11 mouse cellular contexts compared by ENCODE assay signal in genomic region chr19:32326621-32327021, GRCm38 (mm10).
DNase-seq lines count a peak whose midpoint lies in the region; ATAC-seq lines count a peak whose summit lies in the region.
"Had no signal": no experiment of that assay in that cellular context is flagged by ENCODE, and none has a peak within 500 bp of the region (broad histone marks: within the 10 kb centered on the region; RNA-seq: fewer than 3 reads in every experiment).

No protein-coding gene starts in this region.

- H3K9ac ChIP-seq in heart, embryonic 15.5 days = no peak overlapping the region
- H3K9ac ChIP-seq in midbrain, embryonic 11.5 days (ENCODE audit: low read length) = no peak overlapping the region
- H3K9ac ChIP-seq: hindbrain, embryonic 12.5 days had no signal

- DNase-seq in gastrocnemius, adult 18-20 months (ENCODE audit: low spot score) = peak; percentile 78
- DNase-seq in gastrocnemius, postnatal 10 days = no peak
- DNase-seq in lung, adult 18-20 months = peak; percentile 77 to 86
- no peak for DNase-seq in lung, postnatal 10 days
- DNase-seq in thymus, postnatal 0 days (ENCODE audit: low spot score) = no peak
- no peak for DNase-seq in cerebellum, adult 11-12 months
- no peak for DNase-seq in midbrain, embryonic 11.5 days (ENCODE audit: low spot score, missing footprints)
- DNase-seq: adrenal gland, postnatal 14 days; midbrain, embryonic 14.5 days had no signal

- no peaks in the 10 kb centered on the region for H3K36me3 ChIP-seq in heart, embryonic 15.5 days
- no peaks in the 10 kb centered on the region for H3K36me3 ChIP-seq in midbrain, embryonic 11.5 days (ENCODE audit: control insufficient read depth, insufficient read depth, low read length)
- H3K36me3 ChIP-seq: hindbrain, embryonic 12.5 days had no signal

- ATAC-seq in heart, embryonic 15.5 days (replicated peaks; ENCODE audit: insufficient number of reproducible peaks, insufficient read depth, low FRiP score, low read depth) = 0 out of 2 replicates have a peak, but pooled peaks have one; percentile 25
- ATAC-seq in midbrain, embryonic 11.5 days (ENCODE audit: low FRiP score) = no peak

- H3K4me1 ChIP-seq in heart, embryonic 15.5 days (replicated peaks) = peaks cover 45% of the 10 kb centered on the region
- peaks cover 3% of the 10 kb centered on the region; the same call in 1 of the 2 replicates for H3K4me1 ChIP-seq in midbrain, embryonic 11.5 days (ENCODE audit: control insufficient read depth, insufficient read depth, low read length)

- no peaks in the 10 kb centered on the region for H3K9me3 ChIP-seq in heart, embryonic 15.5 days (replicated peaks)
- no peaks in the 10 kb centered on the region for H3K9me3 ChIP-seq in midbrain, embryonic 11.5 days (ENCODE audit: control insufficient read depth, low read length)
- H3K9me3 ChIP-seq: hindbrain, embryonic 12.5 days had no signal

- H3K27me3 ChIP-seq in heart, embryonic 15.5 days = no peaks in the 10 kb centered on the region
- H3K27me3 ChIP-seq in midbrain, embryonic 11.5 days (ENCODE audit: control insufficient read depth, insufficient read depth, low read length) = no peaks in the 10 kb centered on the region
- H3K27me3 ChIP-seq: hindbrain, embryonic 12.5 days had no signal

- 19% methylated on average over 4 of the region's 4 CpGs for WGBS in heart, embryonic 15.5 days
- WGBS in midbrain, embryonic 11.5 days = 60% methylated on average over 4 of the region's 4 CpGs

- no peak overlapping the region for H3K4me2 ChIP-seq in heart, embryonic 15.5 days
- H3K4me2 ChIP-seq in midbrain, embryonic 11.5 days = no peak overlapping the region
- H3K4me2 ChIP-seq: hindbrain, embryonic 12.5 days had no signal

- peak overlapping the region; percentile 49 for H3K27ac ChIP-seq in heart, embryonic 15.5 days
- no peak overlapping the region for H3K27ac ChIP-seq in midbrain, embryonic 11.5 days (ENCODE audit: low read depth, low read length)
- H3K27ac ChIP-seq: hindbrain, embryonic 12.5 days had no signal

- H3K4me3 ChIP-seq in heart, embryonic 15.5 days = no peak overlapping the region
- no peak overlapping the region for H3K4me3 ChIP-seq in midbrain, embryonic 11.5 days (ENCODE audit: low read depth, low read length)
- H3K4me3 ChIP-seq: hindbrain, embryonic 12.5 days had no signal

Comparison
In these comparisons a context has a peak if more than half of its experiments do, and no peak if none do; other contexts are left out.
1. DNase-seq: peak in gastrocnemius, adult 18-20 months (single experiment) and lung, adult 18-20 months (2 of 2); none in gastrocnemius, postnatal 10 days (single experiment), lung, postnatal 10 days (single experiment), thymus, postnatal 0 days (single experiment), cerebellum, adult 11-12 months (single experiment) and midbrain, embryonic 11.5 days (single experiment).